Mouse (Mus musculus): ENCODE data around the gene Pla2g4c. TPM values are rescaled to one million over a fixed set of nuclear protein-coding genes. Genes with fewer than 3 reads are reported as not detected.

Pla2g4c gene
- total RNA-seq, 2 experiments from 2014 or later: 0.30 to 0.46 TPM

- DNase-seq: no peak
Measured at GRCm38 (mm10) chr7:13397832-13398231, 73.4 kb downstream of the Pla2g4c start, which contains the start of gene Cabp5. Gene Cabp5, plus strand, starts transcription at chr7:13398132.

Other genes with a start within 250 kb of the Pla2g4c start
- not detected for gene Vmn1r85, start 229.5 kb upstream of the Pla2g4c start, total RNA-seq (2021)
- gene Vmn1r86, start 204.7 kb upstream of the Pla2g4c start, total RNA-seq (2021): not detected
- not detected for gene Vmn1r87, start 184.5 kb upstream of the Pla2g4c start, total RNA-seq (2021)
- under 1 TPM; 0.13 to 0.17 TPM for gene Vmn1r88, start 165.1 kb upstream of the Pla2g4c start, total RNA-seq (2021)
- gene Vmn1r89, start 111.6 kb upstream of the Pla2g4c start, total RNA-seq (2021): not detected
- 1 to 10 TPM; 5.6 to 5.8 TPM for gene Lig1, start 47.4 kb upstream of the Pla2g4c start, total RNA-seq (2021)
- 10 to 100 TPM; 15.0 to 16.8 TPM for gene Zswim9, start 45.9 kb upstream of the Pla2g4c start, total RNA-seq (2021)
- under 1 TPM in 1 of 2 experiments, not detected in 1; 0.50 TPM for gene Cabp5, start 73.5 kb downstream of the Pla2g4c start, total RNA-seq (2021)
- gene Bsph1, start 126.2 kb downstream of the Pla2g4c start, total RNA-seq (2021): not detected
- not detected for gene Bsph2, start 246.4 kb downstream of the Pla2g4c start, total RNA-seq (2021)